Mouse (Mus musculus): ENCODE data around the gene Reln. TPM values are rescaled to one million over a fixed set of nuclear protein-coding genes. Genes with fewer than 3 reads are reported as not detected.

Reln gene
- polyA plus RNA-seq, 1 experiment from 2014 or later, result 46.4 TPM

GRCm38 (mm10) chr5:22262351-22262765, 82.1 kb downstream of the Reln start:
- 91% methylated on average over 3 of the region's 3 CpGs for WGBS
- no peak overlapping the region for H3K4me3 ChIP-seq
- H3K4me1 ChIP-seq (replicated peaks), result no peaks in the 10 kb centered on the region
- H3K27ac ChIP-seq (replicated peaks), result no peak overlapping the region
- H3K4me2 ChIP-seq, result no peak overlapping the region
- H3K9me3 ChIP-seq, result no peaks in the 10 kb centered on the region
- H3K27me3 ChIP-seq, result no peaks in the 10 kb centered on the region
- no peak for ATAC-seq (ENCODE audit: low FRiP score, low read depth)
- no peaks in the 10 kb centered on the region for H3K36me3 ChIP-seq
- no peak overlapping the region for H3K9ac ChIP-seq

GRCm38 (mm10) chr5:22255346-22255745, 89.2 kb downstream of the Reln start:
- no peaks in the 10 kb centered on the region for H3K9me3 ChIP-seq
- no peak overlapping the region for H3K4me2 ChIP-seq
- ATAC-seq (ENCODE audit: low FRiP score, low read depth), result no peak
- H3K9ac ChIP-seq, result no peak overlapping the region
- H3K36me3 ChIP-seq, result no peaks in the 10 kb centered on the region
- no peaks in the 10 kb centered on the region for H3K27me3 ChIP-seq
- 86% methylated on average over 3 of the region's 3 CpGs for WGBS
- H3K4me3 ChIP-seq, result no peak overlapping the region
- H3K27ac ChIP-seq (replicated peaks), result no peak overlapping the region
- H3K4me1 ChIP-seq (replicated peaks), result 0 out of 2 replicates have a peak, but pooled peaks cover 2% of the 10 kb centered on the region

DNA sequence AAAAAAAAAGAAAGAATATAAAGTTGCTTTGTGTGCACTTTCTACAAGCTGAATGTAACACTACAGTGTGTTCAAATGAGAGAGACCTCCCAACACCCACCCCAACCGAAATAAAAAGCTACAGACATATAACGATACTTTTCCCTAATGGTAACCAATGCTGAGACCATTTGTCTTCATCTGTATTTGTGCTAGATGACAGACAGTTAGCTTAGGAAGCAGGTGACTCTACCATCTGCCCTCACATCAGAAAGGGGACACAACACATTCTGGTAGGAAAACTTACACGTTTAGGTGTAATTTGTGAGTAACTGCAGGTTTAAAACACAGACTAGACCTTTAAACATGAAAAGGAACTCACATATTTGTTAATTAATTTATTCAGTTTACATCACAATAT, 90.6 kb downstream of the Reln start:
- 71% methylated on average over 3 of the region's 3 CpGs for WGBS
- Histone ChIP-seq H3K4me1 (replicated peaks) (0 out of 2 replicates have a peak, but pooled peaks cover 7% of the 10 kb centered on the region), H3K9ac (no peak overlapping the region), H3K36me3 (no peaks in the 10 kb centered on the region), H3K4me2 (no peak overlapping the region), H3K27ac (replicated peaks) (no peak overlapping the region), H3K27me3 (no peaks in the 10 kb centered on the region), H3K4me3 (no peak overlapping the region), H3K9me3 (no peaks in the 10 kb centered on the region)
- ATAC-seq (ENCODE audit: low FRiP score, low read depth), result no peak

DNA sequence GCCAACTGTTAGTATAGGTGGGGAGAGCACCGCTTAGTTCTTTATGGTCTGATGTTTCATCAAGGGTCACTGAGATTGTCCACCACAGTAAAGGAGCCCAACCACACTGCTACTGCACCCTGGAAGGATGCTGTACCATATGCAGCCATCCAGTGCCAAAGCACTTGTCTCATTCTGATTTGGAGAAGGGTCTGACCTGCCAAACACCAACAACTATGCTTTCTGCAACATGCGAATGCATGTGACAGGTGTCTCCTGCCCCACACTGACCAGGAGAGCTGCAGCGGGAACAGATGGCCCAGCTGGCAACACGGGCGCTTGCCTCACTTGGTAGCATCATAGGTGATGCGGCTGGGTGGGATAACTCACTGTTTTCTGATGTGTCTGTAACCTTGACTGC, 91.2 kb downstream of the Reln start:
- 0 out of 2 replicates have a peak, but pooled peaks cover 7% of the 10 kb centered on the region for H3K4me1 ChIP-seq (replicated peaks)
- no peaks in the 10 kb centered on the region for H3K36me3 ChIP-seq
- peak; percentile 65; the same call in 1 of the 2 replicates for ATAC-seq (ENCODE audit: low FRiP score, low read depth)
- no peaks in the 10 kb centered on the region for H3K9me3 ChIP-seq
- no peak overlapping the region for H3K27ac ChIP-seq (replicated peaks)
- WGBS, result 82% methylated on average over 6 of the region's 6 CpGs
- no peaks in the 10 kb centered on the region for H3K27me3 ChIP-seq
- H3K9ac ChIP-seq, result no peak overlapping the region
- no peak overlapping the region for H3K4me2 ChIP-seq
- H3K4me3 ChIP-seq, result no peak overlapping the region

DNA sequence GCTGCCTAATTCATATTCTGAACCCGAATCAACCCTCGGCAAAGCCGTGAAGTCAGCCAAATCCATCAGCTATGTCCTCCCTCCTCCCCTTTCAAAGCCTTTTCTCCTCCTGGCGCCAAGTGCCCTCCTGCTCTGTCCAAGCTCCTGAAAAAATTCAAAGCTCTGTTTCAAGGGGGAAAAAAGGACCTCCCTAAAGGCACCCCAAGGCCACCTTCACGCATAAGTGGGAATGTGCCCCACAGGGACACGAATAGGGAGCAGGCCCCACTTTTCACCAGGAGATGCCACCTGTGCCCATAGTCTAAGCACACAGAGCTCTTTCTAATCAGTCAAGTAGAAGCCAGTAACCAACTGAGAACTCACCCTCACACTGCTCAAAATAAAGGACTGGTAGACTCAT, 96.7 kb downstream of the Reln start:
- 32% methylated on average over 6 of the region's 6 CpGs for WGBS
- peak overlapping the region; percentile 41 for H3K27ac ChIP-seq (replicated peaks)
- peak; percentile 81 for ATAC-seq (ENCODE audit: low FRiP score, low read depth)

GRCm38 (mm10) chr5:22245056-22245455, 99.4 kb downstream of the Reln start:
- Histone ChIP-seq H3K36me3 (no peaks in the 10 kb centered on the region), H3K27ac (replicated peaks) (no peak overlapping the region), H3K4me1 (replicated peaks) (peaks cover 14% of the 10 kb centered on the region), H3K9me3 (no peaks in the 10 kb centered on the region), H3K4me2 (no peak overlapping the region), H3K27me3 (no peaks in the 10 kb centered on the region), H3K4me3 (no peak overlapping the region), H3K9ac (no peak overlapping the region)
- 89% methylated on average over 1 of the region's 1 CpGs for WGBS
- ATAC-seq (ENCODE audit: low FRiP score, low read depth), result no peak

More for the DNA sequence above, 96.7 kb downstream of the Reln start:
- Histone ChIP-seq H3K4me2 (no peak overlapping the region), H3K27me3 (no peaks in the 10 kb centered on the region), H3K9me3 (no peaks in the 10 kb centered on the region), H3K36me3 (no peaks in the 10 kb centered on the region), H3K9ac (no peak overlapping the region), H3K4me3 (no peak overlapping the region), H3K4me1 (replicated peaks) (peaks cover 18% of the 10 kb centered on the region)

- Histone ChIP-seq H3K27ac (replicated peaks) (no peak overlapping the region), H3K4me2 (no peak overlapping the region), H3K4me3 (no peak overlapping the region), H3K36me3 (no peaks in the 10 kb centered on the region), H3K4me1 (replicated peaks) (peaks cover 12% of the 10 kb centered on the region), H3K9ac (no peak overlapping the region), H3K27me3 (no peaks in the 10 kb centered on the region), H3K9me3 (no peaks in the 10 kb centered on the region)
- WGBS, result 64% methylated on average over 2 of the region's 2 CpGs
- ATAC-seq (ENCODE audit: low FRiP score, low read depth), result peak; percentile 20; the same call in 1 of the 2 replicates
Measured at GRCm38 (mm10) chr5:22243538-22243937, 101.0 kb downstream of the Reln start.

GRCm38 (mm10) chr5:22241560-22241959, 102.9 kb downstream of the Reln start:
- H3K27ac ChIP-seq (replicated peaks), result no peak overlapping the region
- 77% methylated on average over 4 of the region's 4 CpGs for WGBS
- H3K4me3 ChIP-seq, result no peak overlapping the region
- no peak for ATAC-seq (ENCODE audit: low FRiP score, low read depth)
- no peaks in the 10 kb centered on the region for H3K36me3 ChIP-seq
- no peak overlapping the region for H3K4me2 ChIP-seq
- H3K9me3 ChIP-seq, result no peaks in the 10 kb centered on the region
- H3K9ac ChIP-seq, result no peak overlapping the region
- H3K4me1 ChIP-seq (replicated peaks), result no peaks in the 10 kb centered on the region
- H3K27me3 ChIP-seq, result no peaks in the 10 kb centered on the region

GRCm38 (mm10) chr5:22236801-22237200, 107.7 kb downstream of the Reln start:
- Histone ChIP-seq H3K27me3 (no peaks in the 10 kb centered on the region), H3K9ac (no peak overlapping the region), H3K9me3 (no peaks in the 10 kb centered on the region), H3K4me1 (replicated peaks) (no peaks in the 10 kb centered on the region), H3K4me2 (no peak overlapping the region), H3K27ac (replicated peaks) (no peak overlapping the region), H3K36me3 (no peaks in the 10 kb centered on the region), H3K4me3 (no peak overlapping the region)
- 79% methylated on average over 6 of the region's 6 CpGs for WGBS
- ATAC-seq (ENCODE audit: low FRiP score, low read depth), result no peak

DNA sequence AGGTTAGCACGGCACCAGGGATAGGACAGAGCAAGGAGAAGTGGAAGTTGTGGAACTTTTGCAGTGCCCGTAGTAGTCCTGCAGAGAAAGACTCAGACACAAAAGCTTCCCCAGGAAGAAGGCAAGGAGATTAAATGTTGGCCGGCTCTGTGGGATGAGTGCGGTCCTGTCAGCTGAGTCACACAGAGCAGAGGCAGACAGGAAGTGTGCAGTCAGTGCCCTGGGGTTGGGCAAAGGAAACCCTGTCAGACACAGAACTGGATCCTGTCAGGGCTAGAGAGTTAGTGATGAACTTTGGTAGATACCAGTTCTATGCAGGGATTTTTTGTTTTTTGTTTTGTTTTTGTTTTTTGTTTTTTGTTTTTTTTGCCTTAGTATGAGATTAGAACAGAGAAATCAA, 120.0 kb downstream of the Reln start:
- no peak overlapping the region for H3K4me3 ChIP-seq
- no peak overlapping the region for H3K9ac ChIP-seq
- whole genome bisulfite sequencing, result 81% methylated on average over 4 of the region's 4 CpGs
- no peaks in the 10 kb centered on the region for H3K4me1 ChIP-seq (replicated peaks)
- H3K4me2 ChIP-seq, result no peak overlapping the region
- ATAC-seq (ENCODE audit: low FRiP score, low read depth), result no peak
- H3K36me3 ChIP-seq, result no peaks in the 10 kb centered on the region
- no peaks in the 10 kb centered on the region for H3K27me3 ChIP-seq
- H3K27ac ChIP-seq (replicated peaks), result no peak overlapping the region
- H3K9me3 ChIP-seq, result no peaks in the 10 kb centered on the region

DNA sequence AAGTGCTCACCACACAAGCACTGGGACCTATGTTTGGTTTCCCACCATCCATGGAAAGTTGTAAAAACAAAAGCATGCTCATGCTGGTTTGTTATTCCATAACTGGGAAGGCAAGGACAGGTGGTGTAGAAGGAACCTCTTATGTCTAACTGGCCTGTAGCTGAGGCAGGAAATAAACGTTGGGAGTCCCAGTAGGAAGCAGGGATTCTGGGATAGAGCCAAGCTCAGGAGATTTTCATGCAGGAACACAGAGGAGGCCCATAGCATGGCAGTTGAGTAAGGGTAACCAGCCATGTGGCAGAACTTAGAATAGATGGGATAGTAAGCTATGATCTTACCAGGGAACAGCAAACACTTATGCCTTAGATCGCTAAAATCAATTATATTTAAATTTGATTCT, 120.6 kb downstream of the Reln start:
- ATAC-seq (ENCODE audit: low FRiP score, low read depth), result no peak
- Histone ChIP-seq H3K36me3 (no peaks in the 10 kb centered on the region), H3K9me3 (no peaks in the 10 kb centered on the region), H3K27me3 (no peaks in the 10 kb centered on the region), H3K27ac (replicated peaks) (no peak overlapping the region), H3K4me1 (replicated peaks) (no peaks in the 10 kb centered on the region), H3K4me2 (no peak overlapping the region), H3K4me3 (no peak overlapping the region), H3K9ac (no peak overlapping the region)
- WGBS, result 73% methylated on average over 2 of the region's 2 CpGs

GRCm38 (mm10) chr5:22208311-22209021, 136.0 kb downstream of the Reln start:
- peak overlapping the region; percentile 40 for H3K4me2 ChIP-seq
- H3K9me3 ChIP-seq, result no peaks in the 10 kb centered on the region
- WGBS, result 34% methylated on average over 8 of the region's 8 CpGs
- peak overlapping the region; percentile 70; the same call in 1 of the 2 replicates for H3K27ac ChIP-seq (replicated peaks)
- no peak overlapping the region for H3K9ac ChIP-seq
- no peaks in the 10 kb centered on the region for H3K36me3 ChIP-seq
- no peaks in the 10 kb centered on the region for H3K27me3 ChIP-seq
- H3K4me1 ChIP-seq (replicated peaks), result peaks cover 9% of the 10 kb centered on the region
- H3K4me3 ChIP-seq, result no peak overlapping the region
- peak; percentile 86 for ATAC-seq (ENCODE audit: low FRiP score, low read depth)

DNA sequence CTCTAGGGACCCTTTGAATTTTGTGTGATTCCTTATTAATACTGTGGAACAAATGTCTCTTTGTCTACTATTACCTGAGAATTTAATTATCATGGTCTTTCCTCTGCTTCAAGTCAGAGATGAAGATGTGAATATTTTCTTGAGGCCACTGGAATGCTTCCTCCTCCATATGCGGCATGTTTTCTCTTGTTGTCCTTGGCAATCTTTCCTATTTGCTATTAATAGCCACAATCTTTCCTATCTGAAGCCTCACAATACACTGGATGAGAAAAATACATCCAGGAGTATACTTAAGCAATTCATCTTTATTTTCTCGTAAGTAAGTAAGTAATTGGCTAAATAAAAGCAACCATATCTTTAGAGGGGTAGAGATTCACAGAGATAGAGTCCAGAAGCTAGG, 146.6 kb downstream of the Reln start:
- Histone ChIP-seq H3K9ac (no peak overlapping the region), H3K27ac (replicated peaks) (no peak overlapping the region), H3K4me1 (replicated peaks) (peaks cover 15% of the 10 kb centered on the region), H3K27me3 (no peaks in the 10 kb centered on the region), H3K4me2 (no peak overlapping the region), H3K4me3 (no peak overlapping the region), H3K36me3 (no peaks in the 10 kb centered on the region), H3K9me3 (no peaks in the 10 kb centered on the region)
- WGBS, result 74% methylated on average over 2 of the region's 2 CpGs
- no peak for ATAC-seq (ENCODE audit: low FRiP score, low read depth)

All from hindbrain, embryonic 15.5 days (tissue).